Mouse (Mus musculus) C2C12 (cell line): ENCODE measurements around the gene Sin3a. TPM values are rescaled to one million over a fixed set of nuclear protein-coding genes. Genes with fewer than 3 reads are reported as not detected.
A peak's percentile ranks its signal among the peaks of the same experiment; 100 is the strongest.

ENCODE experiments used
- H3K27me3 ChIP-seq: one replicate; pipeline ENCODE4 v1.6.1; 2011; ENCODE audit not compliant: control insufficient read depth, insufficient read depth, insufficient read length
- H3K36me3 ChIP-seq: one replicate; pipeline ENCODE4 v1.6.1; 2011; ENCODE audit not compliant: control insufficient read depth, insufficient read depth
- H3K4me3 ChIP-seq: one replicate; pipeline ENCODE4 v1.5.1; 2011; ENCODE audit warnings: mild to moderate bottlenecking, control low read depth; ENCODE audit not compliant: poor library complexity, insufficient read depth, severe bottlenecking
- H3K79me2 ChIP-seq: one replicate; pipeline ENCODE4 v1.6.1; 2011; ENCODE audit not compliant: control insufficient read depth, insufficient read depth
- H3K79me3 ChIP-seq: one replicate; pipeline ENCODE4 v1.6.1; 2011; ENCODE audit warnings: low read depth, control low read depth
- H3ac ChIP-seq: one replicate; pipeline ENCODE3; 2011; ENCODE audit warnings: low read depth; ENCODE audit not compliant: control insufficient read depth, insufficient read length
- CEBPB ChIP-seq: IDR thresholded peaks from one replicate; pipeline ENCODE4 v1.6.1; 2011; ENCODE audit warnings: low read depth, mild to moderate bottlenecking, control low read depth, moderate library complexity
- CTCF ChIP-seq: IDR thresholded peaks from one replicate; pipeline ENCODE4 v1.5.1; 2011; ENCODE audit not compliant: control insufficient read depth, insufficient read depth, insufficient read length
- FOSL1 ChIP-seq: IDR thresholded peaks from one replicate; pipeline ENCODE4 v1.8.0; 2011; ENCODE audit warnings: mild to moderate bottlenecking, low read length; ENCODE audit not compliant: poor library complexity, insufficient read depth, severe bottlenecking
- MAX ChIP-seq: IDR thresholded peaks from one replicate; pipeline ENCODE4 v1.6.1; 2011; ENCODE audit warnings: mild to moderate bottlenecking, control low read depth
- MYOD1 ChIP-seq: IDR thresholded peaks from one replicate; pipeline ENCODE4 v1.6.1; 2011; ENCODE audit warnings: low read depth; ENCODE audit not compliant: control insufficient read depth, insufficient read length
- MYOG ChIP-seq: IDR thresholded peaks from one replicate; pipeline ENCODE4 v1.6.1; 2011; ENCODE audit not compliant: control insufficient read depth, insufficient read length; ENCODE audit errors: extremely low read depth
- USF1 ChIP-seq: IDR thresholded peaks from one replicate; pipeline ENCODE4 v1.6.1; 2011; ENCODE audit warnings: low read depth, mild to moderate bottlenecking, control low read depth, moderate library complexity
- polyA plus RNA-seq: library from polyadenylated mRNA; unstranded; fragments of >200 nt; fragmentation: generic; extraction: Trizol; gene quantifications from one replicate; pipeline ENCODE4 v1.2.1, GENCODE M21; 2012; ENCODE audit warnings: missing spikeins

Gene Sin3a
- polyA plus RNA-seq, 1 experiment, result 16.6 TPM

DNA sequence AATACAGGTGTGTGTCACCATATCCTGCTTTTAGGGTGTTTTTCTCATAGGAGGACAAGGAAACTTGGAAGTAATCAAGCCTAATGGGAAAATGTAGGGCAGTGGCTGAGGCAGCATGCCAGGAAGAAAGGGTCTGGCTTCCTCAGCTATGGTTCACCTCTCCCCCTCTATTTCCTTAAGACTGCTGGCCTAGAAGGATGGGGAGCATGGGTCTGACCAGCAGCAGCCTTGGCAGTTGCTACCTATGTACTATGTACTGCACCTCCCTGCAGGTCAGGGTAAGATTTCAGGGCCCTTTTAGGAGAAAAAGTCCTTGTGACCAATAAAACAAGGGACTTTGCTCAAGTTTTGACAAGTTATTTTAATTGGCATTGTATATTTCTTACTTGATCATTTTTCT is 57.8 kb downstream of the Sin3a start:
- Histone ChIP-seq H3K79me3 (no peaks in the 10 kb centered on the region), H3K27me3 (no peaks in the 10 kb centered on the region), H3K79me2 (peaks cover 12% of the 10 kb centered on the region), H3K36me3 (peaks cover 53% of the 10 kb centered on the region), H3ac (no peak overlapping the region), H3K4me3 (no peak overlapping the region)
- TF ChIP-seq USF1 (no peak), CEBPB (no peak), FOSL1 (no peak), CTCF (no peak), MYOG (no peak), MYOD1 (no peak), MAX (no peak)

DNA sequence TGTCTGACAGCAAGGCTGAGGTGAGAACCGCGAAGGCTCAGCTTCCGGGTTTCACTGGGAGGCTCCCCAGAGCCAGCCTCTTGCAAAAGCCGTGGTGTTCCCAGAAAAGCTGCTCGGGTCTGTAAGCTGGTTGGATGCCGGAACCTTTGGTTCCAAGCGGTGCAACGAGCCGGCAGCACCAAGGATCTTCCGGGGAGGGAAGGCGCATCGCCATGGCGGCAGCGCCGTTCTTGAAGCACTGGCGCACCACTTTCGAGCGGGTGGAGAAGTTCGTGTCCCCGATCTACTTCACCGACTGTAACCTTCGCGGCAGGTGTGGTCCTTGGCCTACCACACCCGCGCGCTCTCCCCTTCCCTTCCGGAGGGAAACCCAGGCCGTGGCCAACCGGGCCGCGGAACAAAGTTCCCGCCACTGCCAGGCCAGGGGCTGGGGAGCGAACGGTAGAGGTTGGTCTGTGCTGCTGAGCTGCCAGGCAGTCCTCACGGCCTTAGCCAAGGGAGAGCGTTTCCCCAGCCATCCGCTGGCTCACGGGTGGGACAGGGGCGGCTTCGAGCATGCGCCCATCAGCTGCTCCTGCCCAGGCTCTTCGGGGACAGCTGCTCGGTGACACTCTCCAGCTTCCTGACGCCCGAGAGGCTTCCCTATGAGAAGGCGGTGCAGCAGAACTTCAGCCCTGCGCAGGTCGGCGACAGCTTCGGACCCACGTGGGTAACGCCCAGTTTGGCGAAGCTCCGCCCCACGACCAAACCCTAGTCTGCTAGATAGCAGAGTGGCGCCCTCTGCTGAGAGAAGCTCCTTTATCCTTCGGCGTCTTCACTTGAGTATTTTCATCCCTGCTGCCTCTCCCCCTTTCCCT is 59.0 kb downstream of the Sin3a start, which contains the start of gene Man2c1:
Man2c1 (plus strand) TSS at position 114 of the 857 bp plus-strand sequence.
- TF ChIP-seq CEBPB, result peak; percentile 51
- no peak for TF ChIP-seq FOSL1
- TF ChIP-seq CTCF, result peak; percentile 57
- peak; percentile 67 for TF ChIP-seq USF1
- Histone ChIP-seq H3K79me3 (no peaks in the 10 kb centered on the region), H3K36me3 (peaks cover 41% of the 10 kb centered on the region), H3ac (peak within 1 kb of the TSS; percentile 79), H3K4me3 (peak within 1 kb of the TSS; percentile 69), H3K79me2 (peaks cover 12% of the 10 kb centered on the region), H3K27me3 (no peaks in the 10 kb centered on the region)

GRCm38 (mm10) chr9:57137246-57137645 is 65.4 kb downstream of the Sin3a start:
- peaks cover 20% of the 10 kb centered on the region for H3K36me3 ChIP-seq
- no peak overlapping the region for H3ac ChIP-seq
- H3K4me3 ChIP-seq, result no peak overlapping the region
- no peaks in the 10 kb centered on the region for H3K79me3 ChIP-seq
- no peaks in the 10 kb centered on the region for H3K79me2 ChIP-seq
- TF ChIP-seq FOSL1 (no peak), USF1 (no peak), MYOG (no peak), CEBPB (no peak), MAX (no peak), CTCF (no peak), MYOD1 (no peak)
- no peaks in the 10 kb centered on the region for H3K27me3 ChIP-seq

DNA sequence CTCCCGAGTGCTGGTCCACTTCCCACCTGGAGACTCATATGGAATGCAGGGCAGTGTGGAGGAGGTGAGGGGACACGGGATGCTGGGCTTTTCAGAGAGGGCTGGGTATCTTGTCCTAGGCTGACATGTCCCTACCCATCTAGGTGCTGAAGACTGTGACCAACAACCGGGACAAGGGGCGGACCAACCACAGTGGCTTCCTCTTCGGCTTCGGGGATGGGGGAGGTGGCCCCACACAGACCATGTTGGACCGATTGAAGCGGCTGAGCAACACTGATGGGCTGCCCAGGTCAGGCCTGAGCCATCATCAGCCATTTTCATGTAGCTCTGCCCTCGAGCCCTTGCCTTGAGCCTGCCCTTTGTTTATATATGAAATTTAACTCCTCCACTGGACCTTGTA is 65.9 kb downstream of the Sin3a start:
- Histone ChIP-seq H3K79me2 (no peaks in the 10 kb centered on the region), H3K4me3 (no peak overlapping the region), H3ac (no peak overlapping the region), H3K36me3 (peaks cover 20% of the 10 kb centered on the region), H3K79me3 (no peaks in the 10 kb centered on the region), H3K27me3 (no peaks in the 10 kb centered on the region)
- TF ChIP-seq FOSL1, result no peak
- no peak for TF ChIP-seq MYOG
- TF ChIP-seq MAX, result no peak
- TF ChIP-seq CTCF, result no peak
- TF ChIP-seq MYOD1, result no peak
- TF ChIP-seq CEBPB, result no peak
- no peak for TF ChIP-seq USF1

DNA sequence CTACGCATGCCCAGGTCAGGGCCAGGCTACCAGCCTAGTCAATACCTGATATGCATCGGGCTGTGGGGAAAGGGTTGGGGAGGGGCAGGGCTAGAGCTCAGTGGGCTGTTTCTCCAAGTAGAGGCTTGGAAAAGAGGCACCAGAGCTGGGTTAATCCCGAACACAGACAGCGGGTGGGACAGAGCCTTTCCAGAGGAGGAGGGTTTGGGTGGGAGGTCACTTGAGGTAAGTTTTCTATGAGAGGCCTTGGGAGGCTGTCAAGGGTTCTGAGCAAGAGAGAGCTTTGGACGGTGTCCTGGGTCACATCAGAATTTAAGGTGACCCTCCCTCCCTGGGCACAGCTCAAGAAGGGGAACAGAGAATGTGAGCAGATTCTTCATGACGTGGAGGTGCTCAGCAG is 66.7 kb downstream of the Sin3a start:
- peaks cover 18% of the 10 kb centered on the region for H3K36me3 ChIP-seq
- TF ChIP-seq MAX (no peak), CTCF (no peak), MYOD1 (no peak), USF1 (no peak), CEBPB (no peak), FOSL1 (no peak), MYOG (no peak)

DNA sequence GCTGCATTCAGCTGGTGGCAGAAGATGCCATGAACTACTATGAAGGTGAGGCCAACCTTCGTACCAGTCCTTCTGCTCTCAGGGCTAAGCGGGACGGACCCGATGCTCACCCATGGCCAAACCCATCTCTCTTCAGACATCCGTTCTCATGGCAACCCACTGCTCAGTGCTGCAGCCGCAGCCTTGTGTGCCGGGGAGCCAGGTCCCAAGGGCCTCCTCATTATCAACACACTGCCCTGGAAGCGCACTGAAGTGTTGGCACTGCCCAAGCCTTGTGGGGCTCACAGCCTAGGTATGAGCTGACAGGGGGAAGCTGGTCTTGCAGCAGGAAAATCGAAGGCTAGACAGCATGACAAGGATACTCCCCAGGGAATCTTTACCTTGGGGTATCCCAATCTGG is 67.3 kb downstream of the Sin3a start:
- H3K27me3 ChIP-seq, result no peaks in the 10 kb centered on the region
- TF ChIP-seq CEBPB (no peak), MYOD1 (no peak), MAX (no peak), MYOG (no peak), FOSL1 (no peak), CTCF (no peak), USF1 (no peak)
- peaks cover 14% of the 10 kb centered on the region for H3K36me3 ChIP-seq
- H3ac ChIP-seq, result no peak overlapping the region
- H3K79me3 ChIP-seq, result no peaks in the 10 kb centered on the region
- no peak overlapping the region for H3K4me3 ChIP-seq
- no peaks in the 10 kb centered on the region for H3K79me2 ChIP-seq

More for the DNA sequence above, 66.7 kb downstream of the Sin3a start:
- H3K27me3 ChIP-seq, result no peaks in the 10 kb centered on the region
- no peak overlapping the region for H3ac ChIP-seq
- H3K79me3 ChIP-seq, result no peaks in the 10 kb centered on the region
- no peak overlapping the region for H3K4me3 ChIP-seq
- no peaks in the 10 kb centered on the region for H3K79me2 ChIP-seq
